Mouse (Mus musculus) monocyte, adult 2 months (primary cell): ENCODE results near the gene Zfp865.

Experiments used
- DNase-seq, 2 experiments: peaks; one replicate each; pipeline ENCODE4 v3.0.0; 2022; ENCODE audit warnings: low spot score in 2 of 2, low read depth in 1 of 2

Gene Zfp865

DNA sequence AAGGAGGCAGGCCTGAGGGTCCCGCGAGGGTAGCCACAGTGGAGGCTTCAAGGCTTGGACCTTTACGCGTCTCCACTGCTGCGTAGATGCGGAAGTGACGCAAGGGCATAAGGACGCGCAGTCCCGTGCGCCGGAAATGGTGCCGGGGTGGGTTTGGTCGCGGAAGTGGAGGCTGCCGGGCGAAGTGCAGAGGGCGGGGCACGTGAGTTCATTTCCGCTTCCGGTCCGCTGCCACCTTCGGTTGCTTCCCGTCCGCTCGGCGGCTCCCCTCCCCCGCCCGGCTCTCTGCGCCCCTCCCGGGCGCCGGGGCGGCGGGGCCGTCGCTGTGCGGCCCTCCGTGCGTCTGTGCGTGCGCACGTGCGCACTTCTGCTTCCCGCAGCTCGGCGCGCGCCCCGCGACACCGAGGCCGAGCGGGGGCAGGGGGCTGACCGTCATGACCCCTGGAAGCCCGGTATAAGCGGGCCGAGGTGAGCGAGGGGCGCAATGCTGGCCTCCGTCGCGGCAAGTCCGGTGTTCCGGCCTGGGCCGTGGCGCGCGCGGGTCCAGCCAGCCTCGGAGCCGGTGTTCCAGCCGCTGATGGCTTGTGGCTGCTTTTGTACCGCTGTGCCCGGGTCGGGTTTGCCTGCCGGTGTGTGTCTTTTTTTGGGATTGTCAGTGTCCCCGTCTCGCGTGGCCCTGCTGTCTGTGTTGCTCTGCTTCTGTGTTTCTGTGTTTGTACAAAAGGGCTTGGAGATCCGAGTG, 60.0 kb downstream of the Zfp865 start, which contains the start of gene Epn1:
Epn1 (plus strand) TSS at position 226 of the 742 bp plus-strand sequence.
- DNase-seq: peak; percentile 86 to 93

DNA sequence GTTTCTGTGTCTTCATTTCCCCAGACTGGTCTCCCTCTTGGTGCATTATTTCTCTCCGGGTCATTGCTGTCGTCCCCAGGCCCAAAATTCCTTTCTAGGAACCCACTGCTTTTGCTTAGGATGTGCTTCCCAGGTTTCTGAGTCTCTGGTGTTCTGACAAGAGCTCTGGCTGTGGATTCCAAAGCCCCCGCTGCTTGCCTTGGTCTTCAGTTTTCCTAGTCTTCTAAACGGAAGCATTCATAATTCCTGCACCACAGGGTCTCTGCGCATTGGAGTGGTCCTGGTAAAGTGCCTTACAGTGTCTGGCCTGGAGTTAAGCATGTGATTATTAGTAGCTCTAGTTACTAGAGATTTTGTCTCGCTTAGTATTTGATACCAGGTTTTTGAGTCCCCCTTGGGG, 60.6 kb downstream of the Zfp865 start:
- DNase-seq: no peak

GRCm38 (mm10) chr7:5081241-5081640, 61.1 kb downstream of the Zfp865 start:
- DNase-seq: no peak

DNA sequence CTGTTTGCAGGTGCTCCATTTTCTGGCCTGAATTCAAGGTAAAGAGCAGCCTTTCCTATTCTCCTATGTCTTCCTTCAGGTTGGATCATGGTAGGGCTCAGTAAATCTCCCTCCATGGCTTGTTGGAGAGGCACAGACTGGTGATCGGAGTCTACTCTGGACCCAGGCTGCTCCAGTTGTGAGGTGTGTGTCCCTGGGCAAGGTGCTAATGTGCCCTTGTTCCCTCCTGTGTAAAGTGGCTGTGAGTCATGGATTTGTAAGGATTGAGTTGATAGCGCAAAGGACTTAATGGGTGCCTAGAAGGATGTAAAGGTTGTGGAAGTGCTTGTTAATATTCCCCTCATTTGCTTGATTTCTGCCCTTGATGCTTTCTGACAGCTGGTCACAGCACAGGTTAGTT, 61.8 kb downstream of the Zfp865 start:
- DNase-seq: no peak

DNA sequence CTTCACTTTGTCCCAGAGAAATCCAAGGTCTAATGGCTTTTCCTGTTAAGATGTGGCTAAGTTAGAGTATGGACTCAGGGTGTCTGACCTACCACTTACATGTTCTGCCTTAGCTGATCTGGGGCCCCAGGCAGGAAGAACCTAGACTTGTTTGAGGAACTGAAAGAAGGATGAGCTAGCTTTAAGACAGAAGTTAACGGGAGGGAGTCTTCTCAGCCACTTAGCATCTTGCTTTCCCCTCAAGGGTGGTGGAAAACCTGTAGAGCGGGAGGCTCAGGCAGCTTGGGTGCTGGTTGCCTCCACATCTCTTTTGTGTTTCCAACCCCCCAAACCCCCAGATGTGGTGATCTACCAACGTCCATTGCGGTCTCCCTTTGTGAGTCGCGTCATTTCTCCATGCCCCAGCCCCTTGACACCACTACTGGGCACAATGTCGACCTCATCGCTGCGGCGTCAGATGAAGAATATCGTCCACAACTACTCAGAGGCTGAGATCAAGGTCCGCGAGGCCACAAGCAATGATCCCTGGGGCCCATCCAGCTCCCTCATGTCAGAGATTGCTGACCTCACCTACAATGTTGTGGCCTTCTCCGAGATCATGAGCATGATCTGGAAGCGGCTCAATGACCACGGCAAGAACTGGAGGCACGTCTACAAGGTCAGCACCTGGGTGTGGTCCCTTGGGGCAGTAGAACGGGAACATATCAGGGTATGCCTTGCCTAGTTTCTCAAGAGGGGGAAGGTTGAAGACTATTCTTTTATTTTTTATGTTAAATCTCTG, 63.3 kb downstream of the Zfp865 start:
- DNase-seq: peak in 1 of 2 experiments; percentile 52

DNA sequence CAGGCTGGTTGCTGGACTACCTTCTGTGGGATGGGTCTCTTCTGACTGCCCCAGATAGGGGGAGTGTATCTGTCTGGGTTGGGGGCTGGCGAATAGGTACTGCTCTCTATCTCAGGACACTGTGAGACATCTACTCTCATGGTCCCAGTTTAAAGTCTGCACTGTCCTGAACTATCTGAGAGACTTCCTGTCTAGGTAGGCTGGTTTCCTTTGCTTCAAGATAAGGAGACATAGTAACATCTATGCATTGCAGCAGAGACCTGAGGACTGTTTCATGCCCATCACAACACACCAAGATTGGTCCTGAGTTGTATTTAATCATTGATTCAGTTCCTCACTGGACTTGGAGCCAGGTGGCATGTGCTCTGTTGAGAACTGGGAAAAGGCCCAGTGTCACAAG, 65.3 kb downstream of the Zfp865 start:
- no peak for DNase-seq
